Comparison of ENCODE assay signal across 10 mouse cellular contexts in genomic region chr14:80157002-80157401, GRCm38 (mm10).
DNase-seq lines count a peak whose midpoint lies in the region; ATAC-seq and TF ChIP-seq lines count a peak whose summit lies in the region.
"Had no signal": no experiment of that assay in that cellular context is flagged by ENCODE, and none has a peak within 500 bp of the region (broad histone marks: within the 10 kb centered on the region; RNA-seq: fewer than 3 reads in every experiment).

No protein-coding gene starts in this region.

- DNase-seq in adrenal gland, postnatal 10 days, result peak; percentile 65
- no peak for DNase-seq in adrenal gland, adult (ENCODE audit: inconsistent age in 2 of 2, low spot score in 1 of 2)
- peak; percentile 86 for DNase-seq in lung, embryonic 14.5 days
- DNase-seq in lung, adult 2 months, result no peak
- peak; percentile 76 for DNase-seq in embryonic facial prominence, embryonic 14.5 days (ENCODE audit: low spot score)
- peak; percentile 47 for DNase-seq in ovary, postnatal 14 days (ENCODE audit: low spot score)
- DNase-seq in urinary bladder, adult 18-20 months (ENCODE audit: low spot score in 2 of 2), result no peak
- no peak for DNase-seq in left cerebral cortex, adult 18-20 months (ENCODE audit: low spot score in 2 of 2)
- DNase-seq: thymus, adult 2 months had no signal

- TF ChIP-seq CTCF in lung, embryonic 14.5 days (IDR thresholded peaks at IDR 0.05; ENCODE audit: low read depth), result no peak
- no peak for TF ChIP-seq CTCF in lung, adult 2 months (IDR thresholded peaks at IDR 0.05; ENCODE audit: insufficient read depth, low read length)

- ATAC-seq in lung, embryonic 14.5 days (ENCODE audit: insufficient read depth), result no peak
- ATAC-seq in embryonic facial prominence, embryonic 14.5 days (ENCODE audit: low read depth), result no peak

- no peaks in the 10 kb centered on the region for H3K36me3 ChIP-seq in lung, embryonic 14.5 days (ENCODE audit: insufficient read depth)
- H3K36me3 ChIP-seq in embryonic facial prominence, embryonic 14.5 days (ENCODE audit: control insufficient read depth, insufficient read depth, low read length), result no peaks in the 10 kb centered on the region
- H3K36me3 ChIP-seq: limb, embryonic 12.5 days had no signal

- H3K4me3 ChIP-seq in lung, embryonic 14.5 days (ENCODE audit: low read depth, low read length), result no peak overlapping the region
- H3K4me3 ChIP-seq in lung, adult 2 months (replicated peaks; ENCODE audit: extremely low read depth, low read depth, low read length), result no peak overlapping the region
- H3K4me3 ChIP-seq in embryonic facial prominence, embryonic 14.5 days (ENCODE audit: low read depth, low read length), result no peak overlapping the region
- H3K4me3 ChIP-seq: limb, embryonic 12.5 days had no signal

- no peak for TF ChIP-seq POLR2A in lung, adult 2 months (IDR thresholded peaks at IDR 0.05; ENCODE audit: borderline replicate concordance, extremely low read depth, low read depth, low read length)

- H3K27me3 ChIP-seq in lung, embryonic 14.5 days (ENCODE audit: insufficient read depth, low read length), result no peaks in the 10 kb centered on the region
- H3K27me3 ChIP-seq in embryonic facial prominence, embryonic 14.5 days (replicated peaks; ENCODE audit: control insufficient read depth, insufficient read depth, low read length), result no peaks in the 10 kb centered on the region
- H3K27me3 ChIP-seq: limb, embryonic 12.5 days had no signal

- H3K27ac ChIP-seq in lung, embryonic 14.5 days (ENCODE audit: low read depth), result no peak overlapping the region
- no peak overlapping the region for H3K27ac ChIP-seq in embryonic facial prominence, embryonic 14.5 days (replicated peaks; ENCODE audit: low read depth, low read length)
- H3K27ac ChIP-seq: limb, embryonic 12.5 days had no signal

- WGBS in lung, embryonic 14.5 days, result 37% methylated on average over 6 of the region's 6 CpGs
- 36% methylated on average over 6 of the region's 6 CpGs for WGBS in lung, adult 2 months
- 39% methylated on average over 6 of the region's 6 CpGs for WGBS in embryonic facial prominence, embryonic 14.5 days

- no peaks in the 10 kb centered on the region for H3K4me1 ChIP-seq in lung, embryonic 14.5 days (ENCODE audit: insufficient read depth)
- no peaks in the 10 kb centered on the region for H3K4me1 ChIP-seq in lung, adult 2 months (ENCODE audit: control insufficient read depth, insufficient read depth, low read length)
- no peaks in the 10 kb centered on the region for H3K4me1 ChIP-seq in embryonic facial prominence, embryonic 14.5 days (ENCODE audit: control insufficient read depth, insufficient read depth, low read length)
- H3K4me1 ChIP-seq: limb, embryonic 12.5 days had no signal

- no peak overlapping the region for H3K9ac ChIP-seq in lung, embryonic 14.5 days
- no peak overlapping the region for H3K9ac ChIP-seq in embryonic facial prominence, embryonic 14.5 days (ENCODE audit: low read depth, low read length)
- H3K9ac ChIP-seq: limb, embryonic 12.5 days had no signal

- no peaks in the 10 kb centered on the region for H3K9me3 ChIP-seq in lung, embryonic 14.5 days (ENCODE audit: low read depth, low read length)
- H3K9me3 ChIP-seq in embryonic facial prominence, embryonic 14.5 days (ENCODE audit: control insufficient read depth, low read length), result no peaks in the 10 kb centered on the region
- H3K9me3 ChIP-seq: limb, embryonic 12.5 days had no signal

- no peak overlapping the region for H3K4me2 ChIP-seq in lung, embryonic 14.5 days
- H3K4me2 ChIP-seq in embryonic facial prominence, embryonic 14.5 days (ENCODE audit: low read depth, low read length), result no peak overlapping the region
- H3K4me2 ChIP-seq: limb, embryonic 12.5 days had no signal

Comparison
In these comparisons a context has a peak if more than half of its experiments do, and no peak if none do; other contexts are left out.
1. DNase-seq: peak in adrenal gland, postnatal 10 days (single experiment), lung, embryonic 14.5 days (single experiment), embryonic facial prominence, embryonic 14.5 days (single experiment) and ovary, postnatal 14 days (single experiment); none in adrenal gland, adult (0 of 2), lung, adult 2 months (single experiment), urinary bladder, adult 18-20 months (0 of 2) and left cerebral cortex, adult 18-20 months (0 of 2).